Mouse (Mus musculus) urinary bladder, postnatal 10 days (tissue): ENCODE results near the gene Arl15.

Experiments used
- DNase-seq: peaks from one replicate; pipeline ENCODE4 v3.0.0; 2022; ENCODE audit warnings: low spot score

The Arl15 gene

GRCm38 (mm10) chr13:113918668-113919067 lies 124.4 kb downstream of the Arl15 start:
- no peak for DNase-seq

GRCm38 (mm10) chr13:113935697-113936096 lies 141.4 kb downstream of the Arl15 start:
- DNase-seq: no peak

- DNase-seq: no peak
These were observed 142.9 kb downstream of the Arl15 start for GRCm38 (mm10) chr13:113937231-113937630.

GRCm38 (mm10) chr13:113938561-113938960 lies 144.3 kb downstream of the Arl15 start:
- DNase-seq: no peak

- no peak for DNase-seq
These were observed 144.8 kb downstream of the Arl15 start for GRCm38 (mm10) chr13:113939097-113939496.

GRCm38 (mm10) chr13:113939681-113940080 lies 145.4 kb downstream of the Arl15 start:
- no peak for DNase-seq

GRCm38 (mm10) chr13:113940151-113940550 lies 145.8 kb downstream of the Arl15 start:
- DNase-seq: no peak

- DNase-seq: no peak
These were observed 147.6 kb downstream of the Arl15 start for GRCm38 (mm10) chr13:113941943-113942342.

GRCm38 (mm10) chr13:113947546-113947945 lies 153.2 kb downstream of the Arl15 start:
- no peak for DNase-seq

GRCm38 (mm10) chr13:113949708-113950107 lies 155.4 kb downstream of the Arl15 start:
- no peak for DNase-seq

GRCm38 (mm10) chr13:113950131-113950530 lies 155.8 kb downstream of the Arl15 start:
- DNase-seq: no peak

GRCm38 (mm10) chr13:113957438-113957837 lies 163.1 kb downstream of the Arl15 start:
- no peak for DNase-seq

- no peak for DNase-seq
These were observed 170.6 kb downstream of the Arl15 start for GRCm38 (mm10) chr13:113964945-113965344.

GRCm38 (mm10) chr13:113970706-113971105 lies 176.4 kb downstream of the Arl15 start:
- no peak for DNase-seq

GRCm38 (mm10) chr13:113972401-113972800 lies 178.1 kb downstream of the Arl15 start:
- DNase-seq: no peak

- DNase-seq: no peak
These were observed 180.6 kb downstream of the Arl15 start for GRCm38 (mm10) chr13:113974866-113975265.

GRCm38 (mm10) chr13:113975722-113976121 lies 181.4 kb downstream of the Arl15 start:
- DNase-seq: no peak

GRCm38 (mm10) chr13:113976936-113977335 lies 182.6 kb downstream of the Arl15 start:
- no peak for DNase-seq

GRCm38 (mm10) chr13:113980739-113981460 lies 186.6 kb downstream of the Arl15 start:
- DNase-seq: no peak

GRCm38 (mm10) chr13:113981461-113982000 lies 187.2 kb downstream of the Arl15 start:
- DNase-seq: no peak

- DNase-seq: no peak
These were observed 189.3 kb downstream of the Arl15 start for GRCm38 (mm10) chr13:113983633-113984032.

GRCm38 (mm10) chr13:113984491-113984890 lies 190.2 kb downstream of the Arl15 start:
- no peak for DNase-seq

- no peak for DNase-seq
These were observed 192.7 kb downstream of the Arl15 start for GRCm38 (mm10) chr13:113986864-113987562.
